Mouse (Mus musculus) heart, embryonic 13.5 days (tissue): ENCODE measurements at regions not wholly inside any gene's neighbourhood (a gene's known extent, or its start where the extent isn't known, plus 50 kb on each side); places are given as distances from the start of the nearest gene placed in this dataset.
A peak's percentile ranks its signal among the peaks of the same experiment; 100 is the strongest.

Experiments used
- ATAC-seq: fragments of 200-750 bp; cut with Nextera tagmentation; 2 replicates; pipeline ENCODE4 v1.8.0; 2017; ENCODE audit warnings: moderate TSS enrichment; ENCODE audit not compliant: insufficient number of reproducible peaks, low FRiP score, low TSS enrichment; ENCODE audit errors: extremely low read depth
- H3K27ac ChIP-seq: fragments of 300-500 bp; sonication (generic); replicated peaks from 2 replicates; pipeline ENCODE4 v1.5.1; 2015; ENCODE audit warnings: moderate library complexity, mild to moderate bottlenecking, inconsistent platforms
- H3K27me3 ChIP-seq: fragments of 300-500 bp; sonication (generic); replicated peaks from 2 replicates; pipeline ENCODE4 v1.6.1; 2015; ENCODE audit warnings: mild to moderate bottlenecking, inconsistent platforms
- H3K36me3 ChIP-seq: fragments of 300-500 bp; sonication (generic); 2 replicates; pipeline ENCODE4 v1.6.1; 2015; ENCODE audit warnings: mild to moderate bottlenecking, inconsistent platforms
- H3K4me1 ChIP-seq: fragments of 300-500 bp; sonication (generic); 2 replicates; pipeline ENCODE4 v1.6.1; 2015; ENCODE audit warnings: inconsistent platforms
- H3K4me2 ChIP-seq: fragments of 300-500 bp; sonication (generic); 2 replicates; pipeline ENCODE4 v1.6.1; 2015; ENCODE audit warnings: inconsistent platforms, mild to moderate bottlenecking, moderate library complexity
- H3K4me3 ChIP-seq: fragments of 300-500 bp; sonication (generic); 2 replicates; pipeline ENCODE4 v1.5.1; 2015; ENCODE audit warnings: moderate library complexity, mild to moderate bottlenecking, inconsistent platforms
- H3K9ac ChIP-seq: fragments of 300-500 bp; sonication (generic); 2 replicates; pipeline ENCODE4 v1.6.1; 2015; ENCODE audit warnings: inconsistent platforms, mild to moderate bottlenecking, moderate library complexity
- H3K9me3 ChIP-seq: fragments of 300-500 bp; sonication (generic); 2 replicates; pipeline ENCODE4 v1.6.1; 2016; ENCODE audit warnings: inconsistent platforms
- WGBS: fragments of 180-500 bp; shearing (Covaris S2); methylation state at CpG from one replicate; pipeline ENCODE4 v1.1.7; 2015; ENCODE audit warnings: mixed read lengths; 5-methylcytosine and 5-hydroxymethylcytosine counted together

GRCm38 (mm10) chr14:63321931-63322510, 186.9 kb downstream of the Tdh start:
- peak overlapping the region; percentile 21; the same call in 1 of the 2 replicates for H3K4me2 ChIP-seq
- peak overlapping the region; percentile 64 for H3K9ac ChIP-seq
- WGBS, result 41% methylated on average over 9 of the region's 9 CpGs
- no peak overlapping the region for H3K4me3 ChIP-seq
- H3K27me3 ChIP-seq, result no peaks in the 10 kb centered on the region
- H3K36me3 ChIP-seq, result no peaks in the 10 kb centered on the region
- peaks cover 84% of the 10 kb centered on the region for H3K4me1 ChIP-seq
- H3K9me3 ChIP-seq, result no peaks in the 10 kb centered on the region
- H3K27ac ChIP-seq, result peak overlapping the region; percentile 84
- 0 out of 2 replicates have a peak, but pooled peaks have one; percentile 17 for ATAC-seq
